ENCODE assay signal across 18 mouse cellular contexts in the genomic region with DNA sequence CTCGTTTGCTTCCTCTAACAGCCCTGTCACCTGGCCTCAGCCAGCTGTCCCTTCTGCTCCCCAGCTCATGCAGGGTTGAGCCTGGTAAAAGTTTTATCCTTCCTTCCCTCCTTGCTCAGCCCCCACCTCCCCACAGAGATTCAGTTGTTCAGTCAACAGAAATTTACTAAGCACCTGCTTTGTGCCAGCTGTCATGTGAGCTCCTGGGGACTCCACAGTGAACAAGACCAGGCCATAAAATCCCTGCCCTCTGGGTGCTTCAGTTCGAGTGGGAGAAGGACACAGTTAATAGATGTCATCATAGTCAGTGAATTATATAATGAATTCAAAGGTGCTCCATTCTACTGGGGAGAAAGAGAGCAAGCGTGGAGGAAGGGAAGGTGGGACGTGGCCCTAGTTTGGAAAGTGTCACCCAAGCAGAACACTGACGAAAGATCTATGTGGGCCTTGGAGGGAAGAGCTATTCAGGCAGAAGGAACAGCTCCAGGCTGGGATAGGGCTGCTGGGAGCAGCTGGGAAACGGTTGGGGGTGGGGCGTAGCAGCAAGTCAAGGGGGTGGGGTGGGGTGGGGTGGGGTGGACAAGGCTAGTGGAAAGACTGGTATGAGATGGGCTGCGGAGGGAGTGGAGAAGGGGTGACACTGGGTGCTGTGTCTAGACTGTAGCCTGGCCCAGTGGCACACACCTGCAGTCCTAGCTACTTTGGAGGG. TPM values are rescaled to one million over a fixed set of nuclear protein-coding genes. Genes with fewer than 3 reads are reported as not detected.
DNase-seq lines count a peak whose midpoint lies in the region; ATAC-seq and TF ChIP-seq lines count a peak whose summit lies in the region.
"Had no signal": no experiment of that assay in that cellular context is flagged by ENCODE, and none has a peak within 500 bp of the region (broad histone marks: within the 10 kb centered on the region; RNA-seq: fewer than 3 reads in every experiment).

No protein-coding gene starts in this region.

- H3K27ac ChIP-seq in forebrain, embryonic 12.5 days = no peak overlapping the region
- H3K27ac ChIP-seq in forebrain, embryonic 10.5 days = no peak overlapping the region
- no peak overlapping the region for H3K27ac ChIP-seq in hindbrain, embryonic 15.5 days (replicated peaks)
- no peak overlapping the region for H3K27ac ChIP-seq in hindbrain, postnatal 0 days
- H3K27ac ChIP-seq in spleen, adult 2 months (ENCODE audit: insufficient read depth, low read length) = peak overlapping the region; percentile 39; the same call in 1 of the 2 replicates
- H3K27ac ChIP-seq: embryonic facial prominence, embryonic 10.5 days; macrophage; midbrain, embryonic 15.5 days; stomach, embryonic 15.5 days had no signal

- intact Hi-C loops in left cerebral cortex, postnatal 4 days (cut with DNase I) = no loop called here

- TF ChIP-seq POLR2A in spleen, adult 2 months (IDR thresholded peaks at IDR 0.05; ENCODE audit: low read depth, low read length) = no peak

- 0 out of 2 replicates have a peak overlapping the region, but pooled peaks have one; percentile 7 for H3K9ac ChIP-seq in forebrain, embryonic 12.5 days
- H3K9ac ChIP-seq in hindbrain, embryonic 15.5 days = no peak overlapping the region
- no peak overlapping the region for H3K9ac ChIP-seq in hindbrain, postnatal 0 days (replicated peaks; ENCODE audit: low read length)
- H3K9ac ChIP-seq: lung, embryonic 14.5 days; midbrain, embryonic 15.5 days; stomach, embryonic 15.5 days had no signal

- no peak overlapping the region for H3K4me3 ChIP-seq in forebrain, embryonic 12.5 days (replicated peaks)
- H3K4me3 ChIP-seq in forebrain, embryonic 10.5 days = no peak overlapping the region
- no peak overlapping the region for H3K4me3 ChIP-seq in hindbrain, embryonic 15.5 days
- no peak overlapping the region for H3K4me3 ChIP-seq in hindbrain, postnatal 0 days (ENCODE audit: low read length)
- no peak overlapping the region for H3K4me3 ChIP-seq in spleen, adult 2 months (ENCODE audit: extremely low read depth, insufficient read depth, insufficient read length)
- H3K4me3 ChIP-seq: embryonic facial prominence, embryonic 10.5 days; erythroblast, embryonic 14.5 days; midbrain, embryonic 15.5 days; stomach, embryonic 15.5 days had no signal

- peaks cover 96% of the 10 kb centered on the region for H3K36me3 ChIP-seq in forebrain, embryonic 12.5 days (replicated peaks)
- peaks cover 98% of the 10 kb centered on the region for H3K36me3 ChIP-seq in forebrain, embryonic 10.5 days (replicated peaks)
- 0 out of 2 replicates have a peak, but pooled peaks cover 12% of the 10 kb centered on the region for H3K36me3 ChIP-seq in hindbrain, embryonic 15.5 days
- H3K36me3 ChIP-seq in hindbrain, postnatal 0 days (ENCODE audit: insufficient read depth, low read length) = no peaks in the 10 kb centered on the region; the same call in 1 of the 2 replicates
- H3K36me3 ChIP-seq in spleen, adult 2 months (ENCODE audit: control insufficient read depth, insufficient read depth, low read length) = peaks cover 21% of the 10 kb centered on the region
- H3K36me3 ChIP-seq: stomach, embryonic 15.5 days had no signal

- peaks cover 81% of the 10 kb centered on the region for H3K4me1 ChIP-seq in forebrain, embryonic 12.5 days
- H3K4me1 ChIP-seq in forebrain, embryonic 10.5 days = peaks cover 53% of the 10 kb centered on the region
- H3K4me1 ChIP-seq in hindbrain, embryonic 15.5 days (replicated peaks) = peaks cover 92% of the 10 kb centered on the region
- H3K4me1 ChIP-seq in hindbrain, postnatal 0 days (ENCODE audit: insufficient read depth, low read length) = peaks cover 35% of the 10 kb centered on the region
- peaks cover 66% of the 10 kb centered on the region; the same call in 1 of the 2 replicates for H3K4me1 ChIP-seq in spleen, adult 2 months (ENCODE audit: control insufficient read depth, insufficient read depth, insufficient read length)

- TF ChIP-seq CTCF in hindbrain, postnatal 0 days (IDR thresholded peaks at IDR 0.05; ENCODE audit: low read depth) = no peak
- no peak for TF ChIP-seq CTCF in spleen, adult 2 months (IDR thresholded peaks at IDR 0.05; ENCODE audit: extremely low read depth, insufficient read depth, insufficient read length, insufficient replicate concordance)

- H3K27me3 ChIP-seq in forebrain, embryonic 12.5 days = no peaks in the 10 kb centered on the region
- H3K27me3 ChIP-seq in forebrain, embryonic 10.5 days (ENCODE audit: poor library complexity, severe bottlenecking) = no peaks in the 10 kb centered on the region
- H3K27me3 ChIP-seq in hindbrain, embryonic 15.5 days = no peaks in the 10 kb centered on the region
- no peaks in the 10 kb centered on the region for H3K27me3 ChIP-seq in hindbrain, postnatal 0 days (ENCODE audit: insufficient read depth, low read length)
- no peaks in the 10 kb centered on the region for H3K27me3 ChIP-seq in spleen, adult 2 months (ENCODE audit: control insufficient read depth, insufficient read depth, low read length)
- H3K27me3 ChIP-seq: midbrain, embryonic 15.5 days; Patski; stomach, embryonic 15.5 days had no signal

- no peak for DNase-seq in forebrain, embryonic 10.5 days (ENCODE audit: extremely low spot score, low spot score)
- no peak for DNase-seq in hindbrain, postnatal 0 days (ENCODE audit: low spot score)
- no peak for DNase-seq in spleen, adult 2 months (ENCODE audit: low read depth in 1 of 2, low spot score in 2 of 2)
- DNase-seq in spleen, postnatal 36 days (ENCODE audit: low spot score in 2 of 2) = no peak
- DNase-seq in left cerebral cortex, postnatal 4 days = no peak
- DNase-seq: cerebellum, adult 8-10 months; liver; thymus, postnatal 25 days had no signal

- H3K4me2 ChIP-seq in forebrain, embryonic 12.5 days = no peak overlapping the region
- 0 out of 2 replicates have a peak overlapping the region, but pooled peaks have one; percentile 5 for H3K4me2 ChIP-seq in hindbrain, embryonic 15.5 days
- H3K4me2 ChIP-seq in hindbrain, postnatal 0 days (ENCODE audit: low read depth, low read length) = no peak overlapping the region
- H3K4me2 ChIP-seq: lung, embryonic 14.5 days; stomach, embryonic 15.5 days had no signal

- H3K9me3 ChIP-seq in forebrain, embryonic 12.5 days = no peaks in the 10 kb centered on the region
- H3K9me3 ChIP-seq in forebrain, embryonic 10.5 days = no peaks in the 10 kb centered on the region
- H3K9me3 ChIP-seq in hindbrain, embryonic 15.5 days = no peaks in the 10 kb centered on the region
- no peaks in the 10 kb centered on the region for H3K9me3 ChIP-seq in hindbrain, postnatal 0 days (ENCODE audit: low read length)
- H3K9me3 ChIP-seq: embryonic facial prominence, embryonic 10.5 days; midbrain, embryonic 15.5 days; stomach, embryonic 15.5 days had no signal

- WGBS in forebrain, embryonic 12.5 days = 79% methylated on average over 8 of the region's 8 CpGs
- 83% methylated on average over 8 of the region's 8 CpGs for WGBS in forebrain, embryonic 10.5 days
- 57% methylated on average over 8 of the region's 8 CpGs for WGBS in hindbrain, embryonic 15.5 days
- 54% methylated on average over 8 of the region's 8 CpGs for WGBS in hindbrain, postnatal 0 days
- 68% methylated on average over 8 of the region's 8 CpGs for WGBS in spleen, adult 2 months

- no peak for ATAC-seq in forebrain, embryonic 12.5 days (ENCODE audit: low FRiP score)
- ATAC-seq in hindbrain, embryonic 15.5 days (ENCODE audit: low FRiP score, low read depth) = no peak
- ATAC-seq in hindbrain, postnatal 0 days = no peak
- ATAC-seq: inflammation-experienced regulatory T-cells, adult 6 months; midbrain, embryonic 15.5 days; Patski had no signal

RNA-seq across cellular contexts. Expression of gene Sbk1, which starts 7.5 kb away (rescaled TPM):
- polyA plus RNA-seq in forebrain, embryonic 12.5 days (2016; fragmentation: Nextera tagmentation; extraction: Ambion mirVana) = 264 and 272 TPM in 2 replicates
- 79.1 and 83.0 TPM in 2 replicates for polyA plus RNA-seq in forebrain, embryonic 10.5 days (2016; fragmentation: Nextera tagmentation; extraction: Ambion mirVana)
- 250 and 292 TPM in 2 replicates for polyA plus RNA-seq in hindbrain, embryonic 15.5 days (2015; fragmentation: Nextera tagmentation; extraction: Ambion mirVana)
- total RNA-seq in hindbrain, postnatal 0 days (2014; rRNA removed) = 530 and 565 TPM in 2 replicates
- polyA plus RNA-seq in hindbrain, postnatal 0 days (2015; fragmentation: Nextera tagmentation; extraction: Ambion mirVana) = 138 and 161 TPM in 2 replicates
- polyA plus RNA-seq in spleen, adult 2 months (2012; rRNA removed) = 73.4 and 99.1 TPM in 2 replicates
- 100 to 1,000 TPM; 396 to 420 TPM for total RNA-seq in left cerebral cortex, postnatal 4 days (2021)
